Mouse (Mus musculus) heart, postnatal 0 days (tissue): ENCODE measurements around the gene Tax1bp3.

Experiments
- CTCF ChIP-seq: IDR thresholded peaks from 2 replicates; pipeline ENCODE4 v1.5.1; 2016; ENCODE audit warnings: antibody characterized with exemption, control low read depth, low read depth
- EP300 ChIP-seq: IDR thresholded peaks from 2 replicates; pipeline ENCODE4 v1.6.1; 2016; ENCODE audit warnings: antibody characterized with exemption, low read depth

- no peak for TF ChIP-seq CTCF
- TF ChIP-seq EP300: no peak
Measured at GRCm38 (mm10) chr11:73207621-73208020, 30.7 kb downstream of the Tax1bp3 start.
